Mouse (Mus musculus) stomach, embryonic 14.5 days (tissue): ENCODE results near the gene Krt84. TPM values are rescaled to one million over a fixed set of nuclear protein-coding genes. Genes with fewer than 3 reads are reported as not detected.

Experiments
- microRNA-seq: library from miRNA; unstranded; fragments of <30 nt; microRNA quantifications from one replicate; pipeline ENCODE4, GENCODE M21; 2016
- polyA plus RNA-seq: library from polyadenylated mRNA; unstranded; fragments of >200 nt; fragmentation: Nextera tagmentation; extraction: Ambion mirVana; gene quantifications from 2 replicates; pipeline ENCODE4 v1.2.1, GENCODE M21; 2014

The Krt84 gene
- polyA plus RNA-seq, 1 experiment from 2014 or later: not detected

Small RNA genes within 50 kb of the gene (microRNA-seq; reads per million reads assigned to microRNA genes)
- gene Gm44393 (not detected), gene Gm44460 (not detected)

Other genes starting within 250 kb of the Krt84 start
- 63.5 and 64.1 TPM in 2 replicates for gene Atg101, start 248.5 kb downstream of the Krt84 start, polyA plus RNA-seq
- 20.1 and 25.0 TPM in 2 replicates for gene 6030408B16Rik, start 239.6 kb downstream of the Krt84 start, polyA plus RNA-seq
- gene Krt80, start 162.7 kb downstream of the Krt84 start, polyA plus RNA-seq: 2.4 and 4.0 TPM in 2 replicates
- 131 and 148 TPM in 2 replicates for gene Krt7, start 121.8 kb downstream of the Krt84 start, polyA plus RNA-seq
- 0.10 and 0.11 TPM in 2 replicates for gene Krt87, start 94.0 kb downstream of the Krt84 start, polyA plus RNA-seq
- not detected in 2 replicates for gene Krt88, start 85.1 kb downstream of the Krt84 start, polyA plus RNA-seq
- gene Krt81, start 69.1 kb downstream of the Krt84 start, polyA plus RNA-seq: not detected in 2 replicates
- gene Krt86, start 59.3 kb downstream of the Krt84 start, polyA plus RNA-seq: not detected in 2 replicates
- not detected in 2 replicates for gene Krt83, start 41.3 kb downstream of the Krt84 start, polyA plus RNA-seq
- gene Gm49425, start 15.6 kb downstream of the Krt84 start, polyA plus RNA-seq: not detected in 2 replicates
- gene Krt82, start 17.8 kb upstream of the Krt84 start, polyA plus RNA-seq: not detected in 2 replicates
- gene Krt90, start 30.1 kb upstream of the Krt84 start, polyA plus RNA-seq: 0.22 TPM in 1 of 2 replicates, not detected in the other
- gene Krt75, start 41.1 kb upstream of the Krt84 start, polyA plus RNA-seq: 0.45 and 0.52 TPM in 2 replicates
- not detected in 2 replicates for gene Gm5414, start 95.4 kb upstream of the Krt84 start, polyA plus RNA-seq
- not detected in 2 replicates for gene Gm5478, start 114.6 kb upstream of the Krt84 start, polyA plus RNA-seq
- not detected in 2 replicates for gene Krt6b, start 147.5 kb upstream of the Krt84 start, polyA plus RNA-seq
- 16.8 and 25.8 TPM in 2 replicates for gene Krt6a, start 161.5 kb upstream of the Krt84 start, polyA plus RNA-seq
- 50.0 and 65.6 TPM in 2 replicates for gene Krt5, start 180.1 kb upstream of the Krt84 start, polyA plus RNA-seq
- not detected in 2 replicates for gene Krt71, start 210.3 kb upstream of the Krt84 start, polyA plus RNA-seq